Mouse (Mus musculus): ENCODE data around the gene Rftn1.

Gene Rftn1

GRCm38 (mm10) chr17:50031548-50032491 lies 158.7 kb downstream of the Rftn1 start:
- DNase-seq (ENCODE audit: low read depth in 2 of 2, low spot score in 2 of 2): no peak

DNA sequence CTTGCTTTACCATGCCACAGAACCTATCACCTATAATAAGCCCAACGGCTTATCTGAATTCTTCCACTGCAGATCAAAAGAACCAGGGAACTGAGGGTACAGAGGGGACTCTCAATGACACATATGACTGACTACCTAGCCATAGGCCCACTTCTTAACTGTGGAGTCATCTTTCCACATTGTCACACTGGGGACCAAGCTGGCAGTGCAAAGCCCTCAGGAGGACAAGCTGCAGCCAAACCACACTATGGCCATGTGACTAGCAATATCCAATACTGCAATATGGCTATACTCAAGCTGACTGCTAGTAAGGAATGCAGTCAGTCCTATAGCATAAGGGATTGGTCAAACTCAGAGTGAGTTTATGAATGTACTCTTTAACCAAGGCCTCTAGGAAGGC lies 164.8 kb downstream of the Rftn1 start:
- no peak for DNase-seq (ENCODE audit: low read depth in 2 of 2, low spot score in 2 of 2)

GRCm38 (mm10) chr17:50025173-50025626 lies 165.3 kb downstream of the Rftn1 start:
- peak in 1 of 2 experiments; percentile 2 for DNase-seq (ENCODE audit: low read depth in 2 of 2, low spot score in 2 of 2)

DNA sequence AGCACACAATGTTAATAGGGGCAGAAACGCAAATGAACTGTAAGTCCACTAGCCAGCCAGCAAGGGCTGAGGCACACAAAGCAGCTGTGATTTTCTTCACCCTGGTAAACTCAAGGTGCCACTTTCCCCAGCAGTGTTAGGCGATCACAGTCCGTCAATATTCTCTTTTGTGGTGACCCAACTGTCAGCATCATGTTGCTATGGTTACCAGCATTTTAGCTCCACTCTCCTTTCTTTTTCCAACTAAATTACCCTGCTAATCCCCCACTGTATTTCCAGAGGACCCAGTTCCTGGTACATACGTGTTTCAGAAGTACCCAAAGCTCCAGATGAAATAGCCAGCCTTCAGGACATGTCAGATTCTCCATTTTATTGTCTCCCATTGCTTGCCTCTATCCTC lies 169.1 kb downstream of the Rftn1 start:
- DNase-seq (ENCODE audit: low read depth in 2 of 2, low spot score in 2 of 2): no peak

GRCm38 (mm10) chr17:50020211-50021001 lies 170.1 kb downstream of the Rftn1 start:
- no peak for DNase-seq (ENCODE audit: low read depth in 2 of 2, low spot score in 2 of 2)

- no peak for DNase-seq (ENCODE audit: low read depth in 2 of 2, low spot score in 2 of 2)
These were observed 170.7 kb downstream of the Rftn1 start for GRCm38 (mm10) chr17:50019819-50020210.

DNA sequence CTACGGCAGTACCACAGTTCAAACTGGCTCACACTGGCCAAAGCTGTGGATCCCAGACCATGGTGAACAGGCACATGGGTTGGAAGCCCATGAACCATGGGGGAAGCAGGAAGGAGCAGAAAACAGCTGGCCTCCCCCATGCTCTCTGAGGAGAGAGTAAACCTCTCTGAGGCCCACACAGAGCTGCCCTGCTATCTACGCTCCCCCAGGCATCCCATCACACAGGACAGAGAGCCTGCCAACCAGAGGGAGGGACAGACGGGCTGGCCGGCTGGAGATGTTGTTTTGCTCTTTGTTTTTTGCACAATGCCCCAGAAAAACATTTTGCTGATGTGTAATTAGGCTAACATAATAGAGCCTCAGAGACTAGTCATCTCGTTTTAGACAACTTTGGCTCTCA lies 171.4 kb downstream of the Rftn1 start:
- no peak for DNase-seq (ENCODE audit: low read depth in 2 of 2, low spot score in 2 of 2)

GRCm38 (mm10) chr17:50014708-50015107 lies 175.8 kb downstream of the Rftn1 start:
- no peak for DNase-seq (ENCODE audit: low read depth in 2 of 2, low spot score in 2 of 2)

- DNase-seq (ENCODE audit: low read depth in 2 of 2, low spot score in 2 of 2): no peak
These were observed 176.6 kb downstream of the Rftn1 start for GRCm38 (mm10) chr17:50013848-50014247.

DNA sequence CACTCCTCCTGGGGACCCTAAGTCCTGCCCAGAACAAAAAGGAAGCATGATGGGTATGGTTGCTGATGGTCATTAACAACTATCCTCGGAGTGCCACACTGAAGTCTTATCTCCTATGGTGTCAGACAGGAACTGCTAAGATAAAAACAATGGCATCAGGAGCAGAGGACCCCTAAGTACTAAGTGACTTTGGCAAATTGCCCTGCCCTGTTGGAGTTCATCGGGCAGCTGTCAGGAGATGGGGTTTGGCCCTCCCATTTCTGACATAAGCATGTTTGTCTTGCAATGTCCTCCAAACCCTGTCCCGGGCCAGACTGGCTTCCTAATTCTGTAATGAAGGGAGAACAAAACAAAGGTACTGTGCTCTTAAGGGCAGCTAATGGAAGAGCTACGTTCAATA lies 180.4 kb downstream of the Rftn1 start:
- no peak for DNase-seq (ENCODE audit: low read depth in 2 of 2, low spot score in 2 of 2)

DNA sequence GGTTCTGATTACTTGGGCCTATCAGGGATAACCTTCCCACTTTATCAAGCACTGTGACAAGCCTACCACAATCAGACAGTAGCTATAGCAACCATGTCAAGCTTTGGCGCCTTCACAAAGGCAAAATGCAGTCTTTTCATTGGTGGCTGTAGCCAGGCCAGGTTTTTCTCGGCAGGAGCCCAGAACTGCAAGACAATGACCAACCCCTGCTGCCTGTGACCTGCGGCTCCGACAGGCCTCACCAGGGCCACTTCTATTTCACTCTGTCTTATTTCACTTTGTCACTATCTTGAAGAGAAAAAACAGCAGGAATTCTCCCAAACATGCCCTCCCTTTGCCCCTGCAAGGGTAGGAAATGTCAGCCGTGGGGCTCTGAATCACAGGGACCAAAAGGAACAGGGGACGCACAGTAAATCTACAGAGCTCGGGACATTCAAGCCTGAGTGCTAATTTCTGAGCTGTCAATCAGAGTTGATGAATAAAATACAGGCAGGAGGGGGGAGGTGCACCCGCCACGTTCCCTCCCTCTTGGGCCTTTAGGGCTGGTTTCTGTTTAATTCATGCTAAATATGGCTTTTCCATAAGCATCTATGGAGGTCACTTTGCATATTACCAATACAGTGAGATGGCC lies 183.6 kb downstream of the Rftn1 start:
- no peak for DNase-seq (ENCODE audit: low read depth in 2 of 2, low spot score in 2 of 2)

DNA sequence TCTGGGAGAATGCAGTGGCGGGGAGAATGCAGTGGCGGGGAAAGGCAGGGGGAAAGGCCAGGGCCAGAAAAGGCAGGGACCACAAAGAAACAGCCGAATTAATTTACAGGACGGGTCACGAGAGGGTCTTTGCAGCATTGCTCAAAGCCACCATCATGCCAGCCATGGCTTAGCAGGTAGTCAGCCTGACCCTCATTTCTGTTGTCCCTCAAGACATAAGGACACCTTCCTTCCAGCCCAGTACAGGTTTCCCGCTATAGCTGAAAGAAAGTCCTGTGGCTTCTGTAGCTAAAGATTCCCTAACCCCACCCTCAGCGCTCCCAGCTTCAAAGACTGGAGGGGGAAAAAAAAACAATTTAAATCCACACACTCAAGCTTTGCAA lies 184.1 kb downstream of the Rftn1 start:
- DNase-seq (ENCODE audit: low read depth in 2 of 2, low spot score in 2 of 2): no peak

DNA sequence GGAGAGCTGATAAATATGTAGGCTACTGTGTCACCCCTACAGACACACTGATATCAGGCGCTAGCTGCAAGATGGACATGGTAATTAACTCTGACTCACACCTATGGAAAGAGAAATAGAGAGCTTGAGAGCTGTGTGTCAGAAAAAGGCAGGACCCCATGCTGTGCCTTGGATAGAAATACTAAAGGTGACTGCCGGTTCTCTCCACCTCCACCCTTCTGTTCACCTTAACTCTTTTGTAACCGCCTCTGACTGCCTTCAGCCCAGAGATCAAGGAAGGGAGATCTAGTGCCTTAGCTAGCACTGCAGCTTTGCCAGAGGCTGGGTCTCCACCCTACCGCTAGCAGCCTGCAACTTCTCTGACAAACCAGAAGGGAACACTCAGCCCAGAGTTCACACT lies 187.3 kb downstream of the Rftn1 start:
- DNase-seq (ENCODE audit: low read depth in 2 of 2, low spot score in 2 of 2): no peak

GRCm38 (mm10) chr17:50002171-50002570 lies 188.3 kb downstream of the Rftn1 start:
- no peak for DNase-seq (ENCODE audit: low read depth in 2 of 2, low spot score in 2 of 2)

- DNase-seq (ENCODE audit: low read depth in 2 of 2, low spot score in 2 of 2): no peak
These were observed 188.7 kb downstream of the Rftn1 start for GRCm38 (mm10) chr17:50001754-50002153.

DNA sequence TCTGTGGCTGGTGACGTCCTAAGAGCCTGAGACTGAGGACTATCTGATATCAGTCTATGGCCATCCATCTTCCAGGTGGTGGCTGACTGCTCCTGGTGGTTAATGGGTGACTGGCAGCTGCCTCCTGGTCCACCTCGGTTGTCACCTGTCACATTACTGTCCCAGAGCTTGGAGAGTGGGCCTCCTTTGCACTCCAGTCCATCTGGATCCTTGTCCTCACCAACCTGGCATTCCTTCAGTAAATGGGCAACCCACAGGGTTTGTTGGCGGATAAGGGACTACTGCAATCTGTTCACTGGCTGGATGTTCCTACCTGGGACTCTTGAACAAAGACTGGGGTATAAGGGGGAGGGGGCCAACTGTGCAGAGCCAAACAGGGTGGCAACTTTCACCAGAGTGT lies 189.9 kb downstream of the Rftn1 start:
- DNase-seq (ENCODE audit: low read depth in 2 of 2, low spot score in 2 of 2): no peak

DNA sequence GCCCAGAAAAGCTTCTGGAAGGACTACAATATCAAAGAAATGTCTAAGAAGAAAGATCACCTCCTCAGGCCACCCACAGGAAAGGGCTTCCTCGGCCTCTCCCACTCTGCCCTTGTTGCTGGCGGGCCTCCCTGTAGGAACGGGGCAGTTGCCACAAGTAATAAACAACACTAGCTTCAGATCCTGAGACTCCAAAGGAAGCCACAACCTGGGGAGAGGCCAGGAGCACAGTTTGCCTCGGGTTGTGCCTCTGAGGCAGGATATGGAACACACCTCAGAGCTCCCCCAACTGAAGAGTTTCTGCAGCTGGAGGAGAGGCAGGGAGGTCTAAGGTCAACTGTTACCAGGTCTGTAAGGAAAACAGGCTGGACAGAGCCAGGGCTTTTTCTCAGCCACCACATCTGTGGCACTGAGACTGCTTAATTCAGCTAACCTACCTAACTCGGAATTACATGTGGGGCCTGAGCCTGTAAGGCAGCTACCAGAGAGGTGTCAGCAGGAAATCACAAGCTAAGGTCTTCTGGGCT lies 193.8 kb downstream of the Rftn1 start:
- no peak for DNase-seq (ENCODE audit: low read depth in 2 of 2, low spot score in 2 of 2)

- no peak for DNase-seq (ENCODE audit: low read depth in 2 of 2, low spot score in 2 of 2)
These were observed 194.4 kb downstream of the Rftn1 start for GRCm38 (mm10) chr17:49996097-49996496.

GRCm38 (mm10) chr17:49995226-49995625 lies 195.2 kb downstream of the Rftn1 start:
- DNase-seq (ENCODE audit: low read depth in 2 of 2, low spot score in 2 of 2): no peak

GRCm38 (mm10) chr17:49993631-49994030 lies 196.8 kb downstream of the Rftn1 start:
- DNase-seq (ENCODE audit: low read depth in 2 of 2, low spot score in 2 of 2): no peak

Data from CD8-positive naive resting alpha-beta T cell, adult 2 months (primary cell).